Mouse (Mus musculus) liver (tissue): ENCODE data around the gene Cisd3.

ENCODE experiments used
- DNase-seq: peaks from one replicate; pipeline ENCODE4 v3.0.0-alpha.2; 2020; ENCODE audit warnings: mixed read lengths

Gene Cisd3

GRCm38 (mm10) chr11:97663528-97664338, 21.9 kb upstream of the Cisd3 start:
- no peak for DNase-seq

GRCm38 (mm10) chr11:97664339-97664665, 21.3 kb upstream of the Cisd3 start:
- no peak for DNase-seq

GRCm38 (mm10) chr11:97664771-97665240, 20.8 kb upstream of the Cisd3 start:
- DNase-seq = no peak

- DNase-seq = no peak
These were observed 20.2 kb upstream of the Cisd3 start for GRCm38 (mm10) chr11:97665431-97665830.

- DNase-seq = no peak
These were observed 19.4 kb upstream of the Cisd3 start for GRCm38 (mm10) chr11:97666221-97666620.

GRCm38 (mm10) chr11:97666794-97667193, 18.8 kb upstream of the Cisd3 start:
- DNase-seq = no peak

- DNase-seq = no peak
These were observed 17.5 kb upstream of the Cisd3 start for GRCm38 (mm10) chr11:97668160-97668559.

GRCm38 (mm10) chr11:97669268-97669667, 16.4 kb upstream of the Cisd3 start:
- DNase-seq = no peak

GRCm38 (mm10) chr11:97669829-97670228, 15.8 kb upstream of the Cisd3 start:
- DNase-seq = peak; percentile 41

GRCm38 (mm10) chr11:97670234-97671176, 15.1 kb upstream of the Cisd3 start:
- DNase-seq = no peak

- no peak for DNase-seq
These were observed 14.5 kb upstream of the Cisd3 start for GRCm38 (mm10) chr11:97671177-97671527.

- no peak for DNase-seq
These were observed 12.5 kb upstream of the Cisd3 start for GRCm38 (mm10) chr11:97673148-97673547.

GRCm38 (mm10) chr11:97676050-97676754, 9.4 kb upstream of the Cisd3 start:
- DNase-seq = no peak

- no peak for DNase-seq
These were observed 8.2 kb upstream of the Cisd3 start for GRCm38 (mm10) chr11:97677381-97677780.

- no peak for DNase-seq
These were observed 7.8 kb upstream of the Cisd3 start for GRCm38 (mm10) chr11:97677842-97678241.

- DNase-seq = no peak
These were observed 7.3 kb upstream of the Cisd3 start for GRCm38 (mm10) chr11:97678301-97678700.

GRCm38 (mm10) chr11:97680430-97680829, 5.2 kb upstream of the Cisd3 start:
- no peak for DNase-seq

GRCm38 (mm10) chr11:97682504-97683055, 3.0 kb upstream of the Cisd3 start:
- no peak for DNase-seq

- no peak for DNase-seq
These were observed 1.5 kb upstream of the Cisd3 start for GRCm38 (mm10) chr11:97684063-97684680.

GRCm38 (mm10) chr11:97684766-97685165, 860 bp upstream of the Cisd3 start:
- no peak for DNase-seq

- DNase-seq = no peak
These were observed 789 bp downstream of the Cisd3 start for GRCm38 (mm10) chr11:97686322-97686908.

GRCm38 (mm10) chr11:97687061-97687460, 1.4 kb downstream of the Cisd3 start:
- no peak for DNase-seq
